Comparison of ENCODE assay signal across 8 mouse cellular contexts in genomic region chr10:82761037-82761811, GRCm38 (mm10). TPM values are rescaled to one million over a fixed set of nuclear protein-coding genes. Genes with fewer than 3 reads are reported as not detected.
DNase-seq lines count a peak whose midpoint lies in the region; ATAC-seq and TF ChIP-seq lines count a peak whose summit lies in the region.

No protein-coding gene starts in this region.

- H3K4me2 ChIP-seq in forebrain, postnatal 0 days (ENCODE audit: low read depth): peak overlapping the region; percentile 46
- H3K4me2 ChIP-seq in liver, embryonic 15.5 days: peak overlapping the region; percentile 49

- H3K27me3 ChIP-seq in forebrain, postnatal 0 days (ENCODE audit: insufficient read depth, low read length): no peaks in the 10 kb centered on the region
- H3K27me3 ChIP-seq in liver, embryonic 15.5 days: no peaks in the 10 kb centered on the region

- H3K36me3 ChIP-seq in forebrain, postnatal 0 days (ENCODE audit: insufficient read depth): peaks cover 19% of the 10 kb centered on the region
- H3K36me3 ChIP-seq in liver, embryonic 15.5 days (replicated peaks): peaks cover 54% of the 10 kb centered on the region

- H3K9ac ChIP-seq in forebrain, postnatal 0 days: 0 out of 2 replicates have a peak overlapping the region, but pooled peaks have one; percentile 2
- H3K9ac ChIP-seq in liver, embryonic 15.5 days: peak overlapping the region; percentile 5; the same call in 1 of the 2 replicates

- no peak overlapping the region for H3K27ac ChIP-seq in forebrain, postnatal 0 days (ENCODE audit: low read depth, low read length)
- H3K27ac ChIP-seq in liver, embryonic 15.5 days (replicated peaks): peak overlapping the region; percentile 61

- no peak for ATAC-seq in forebrain, postnatal 0 days
- no peak for ATAC-seq in liver, embryonic 15.5 days (ENCODE audit: insufficient read depth)
- no peak for ATAC-seq in megakaryocyte-erythroid progenitor cell, adult 5-6 weeks (replicated peaks; ENCODE audit: low FRiP score, low TSS enrichment, poor library complexity, severe bottlenecking)
- no peak for ATAC-seq in erythroid progenitor cell, adult 5-6 weeks (replicated peaks; ENCODE audit: low FRiP score, poor library complexity, severe bottlenecking)

- TF ChIP-seq CTCF in forebrain, postnatal 0 days (IDR thresholded peaks at IDR 0.05; ENCODE audit: low read depth): no peak

- DNase-seq in left cerebral cortex, adult 18-20 months (ENCODE audit: low spot score in 2 of 2): peak; percentile 41 to 47
- no peak for DNase-seq in left cerebral cortex, adult 8-10 months (ENCODE audit: low spot score in 2 of 2)
- peak; percentile 74 to 90 for DNase-seq in cerebellum, postnatal 10 days
- peak; percentile 56 for DNase-seq in forebrain, postnatal 0 days
- no peak for DNase-seq in ovary, adult 18-20 months (ENCODE audit: low spot score)

- H3K4me1 ChIP-seq in forebrain, postnatal 0 days (ENCODE audit: insufficient read depth): peaks cover 18% of the 10 kb centered on the region
- peaks cover 60% of the 10 kb centered on the region for H3K4me1 ChIP-seq in liver, embryonic 15.5 days (replicated peaks)

- H3K9me3 ChIP-seq in forebrain, postnatal 0 days (ENCODE audit: low read length): no peaks in the 10 kb centered on the region
- H3K9me3 ChIP-seq in liver, embryonic 15.5 days (replicated peaks): no peaks in the 10 kb centered on the region

- 50% methylated on average over 9 of the region's 9 CpGs for WGBS in forebrain, postnatal 0 days
- 80% methylated on average over 9 of the region's 9 CpGs for WGBS in liver, embryonic 15.5 days (ENCODE audit: insufficient replicate concordance)

- 0 out of 2 replicates have a peak overlapping the region, but pooled peaks have one; percentile 13 for H3K4me3 ChIP-seq in forebrain, postnatal 0 days (ENCODE audit: low read depth, low read length)
- peak overlapping the region; percentile 22; the same call in 1 of the 2 replicates for H3K4me3 ChIP-seq in liver, embryonic 15.5 days (replicated peaks)

RNA-seq across cellular contexts. Expression of gene Nfyb, which starts 2.7 kb away (rescaled TPM):
- total RNA-seq in left cerebral cortex, adult 18-20 months (2021): 10 to 100 TPM; 60.1 to 63.2 TPM
- 10 to 100 TPM; 54.2 to 67.2 (median 64.8) TPM for total RNA-seq in left cerebral cortex, adult 8-10 months (2022)
- total RNA-seq in forebrain, postnatal 0 days (2014; rRNA removed): 69.2 and 78.1 TPM in 2 replicates
- polyA plus RNA-seq in forebrain, postnatal 0 days (2015; fragmentation: Nextera tagmentation; extraction: Ambion mirVana): 32.4 and 34.2 TPM in 2 replicates
- 33.1 and 33.2 TPM in 2 replicates for polyA plus RNA-seq in liver, embryonic 15.5 days (2015; fragmentation: Nextera tagmentation; extraction: Ambion mirVana)
- 41.2 and 50.7 TPM in 2 replicates for total RNA-seq in megakaryocyte-erythroid progenitor cell, adult 5-6 weeks (2014; fragmentation: Nextera tagmentation)
- total RNA-seq in megakaryocyte-erythroid progenitor cell, adult 5-6 weeks (2017): 84.3 and 108 TPM in 2 replicates
- total RNA-seq in erythroid progenitor cell, adult 5-6 weeks (2015; ENCODE audit: low replicate concordance): 36.0 and 65.0 TPM in 2 replicates
- 81.4 and 122 TPM in 2 replicates for total RNA-seq in erythroid progenitor cell, adult 5-6 weeks (2017; ENCODE audit: low replicate concordance)

Comparison
In these comparisons a context has a peak if more than half of its experiments do, and no peak if none do; other contexts are left out.
1. DNase-seq: peak in left cerebral cortex, adult 18-20 months (2 of 2), cerebellum, postnatal 10 days (2 of 2) and forebrain, postnatal 0 days (single experiment); none in left cerebral cortex, adult 8-10 months (0 of 2) and ovary, adult 18-20 months (single experiment).